Mouse (Mus musculus) 3T3-L1 (cell line): ENCODE results near the gene Dyrk1a.

ENCODE experiments used
- DNase-seq: peaks from one replicate; pipeline ENCODE4 v3.0.0-alpha.2; 2015; ENCODE audit warnings: low read depth, low spot score

Dyrk1a gene

GRCm38 (mm10) chr16:94569229-94570176 is at the start of gene Dyrk1a:
TSS of gene Dyrk1a (plus strand) at chr16:94570010.
- peak; percentile 99 for DNase-seq

- DNase-seq = peak; percentile 20
Observed at GRCm38 (mm10) chr16:94523594-94524377, 46.0 kb upstream of the Dyrk1a start.

GRCm38 (mm10) chr16:94524691-94525090 is 45.1 kb upstream of the Dyrk1a start:
- peak; percentile 21 for DNase-seq

GRCm38 (mm10) chr16:94525955-94526343 is 43.9 kb upstream of the Dyrk1a start:
- DNase-seq = peak; percentile 68

- peak; percentile 98 for DNase-seq
Observed at GRCm38 (mm10) chr16:94526344-94527151, 43.3 kb upstream of the Dyrk1a start, which contains the start of gene Vps26c. TSS of gene Vps26c (minus strand) at chr16:94526830.

GRCm38 (mm10) chr16:94527152-94527534 is 42.7 kb upstream of the Dyrk1a start:
- no peak for DNase-seq

- peak; percentile 27 for DNase-seq
Observed at GRCm38 (mm10) chr16:94527546-94527945, 42.3 kb upstream of the Dyrk1a start.

GRCm38 (mm10) chr16:94531268-94531667 is 38.5 kb upstream of the Dyrk1a start:
- DNase-seq = no peak

GRCm38 (mm10) chr16:94533679-94534078 is 36.1 kb upstream of the Dyrk1a start:
- no peak for DNase-seq

GRCm38 (mm10) chr16:94535716-94536115 is 34.1 kb upstream of the Dyrk1a start:
- DNase-seq = no peak

- peak; percentile 33 for DNase-seq
Observed at GRCm38 (mm10) chr16:94536417-94537158, 33.2 kb upstream of the Dyrk1a start.

- peak; percentile 33 for DNase-seq
Observed at GRCm38 (mm10) chr16:94537159-94537527, 32.7 kb upstream of the Dyrk1a start.

- no peak for DNase-seq
Observed at GRCm38 (mm10) chr16:94540140-94540539, 29.7 kb upstream of the Dyrk1a start.

GRCm38 (mm10) chr16:94542898-94543297 is 26.9 kb upstream of the Dyrk1a start:
- DNase-seq = no peak

- DNase-seq = peak; percentile 16
Observed at GRCm38 (mm10) chr16:94544540-94545105, 25.2 kb upstream of the Dyrk1a start.

GRCm38 (mm10) chr16:94545781-94546562 is 23.8 kb upstream of the Dyrk1a start:
- DNase-seq = no peak

GRCm38 (mm10) chr16:94549813-94550212 is 20.0 kb upstream of the Dyrk1a start:
- no peak for DNase-seq

GRCm38 (mm10) chr16:94551934-94552333 is 17.9 kb upstream of the Dyrk1a start:
- no peak for DNase-seq

GRCm38 (mm10) chr16:94555346-94555745 is 14.5 kb upstream of the Dyrk1a start:
- no peak for DNase-seq

GRCm38 (mm10) chr16:94556228-94556627 is 13.6 kb upstream of the Dyrk1a start:
- DNase-seq = no peak
